Mouse (Mus musculus) lung, postnatal 0 days (tissue): ENCODE measurements around the gene Cadps2. TPM values are rescaled to one million over a fixed set of nuclear protein-coding genes. Genes with fewer than 3 reads are reported as not detected.

Experiments
- ATAC-seq: fragments of 200-750 bp; cut with Nextera tagmentation; 2 replicates; pipeline ENCODE4 v1.8.0; 2017; ENCODE audit warnings: moderate library complexity
- DNase-seq: peaks from one replicate; pipeline ENCODE4 v3.0.0-alpha.2; 2016; ENCODE audit warnings: low spot score
- H3K27ac ChIP-seq: fragments of 300-500 bp; sonication (generic); 2 replicates; pipeline ENCODE4 v1.5.1; 2014; ENCODE audit warnings: antibody characterized with exemption, mild to moderate bottlenecking, low read length, mixed read lengths
- H3K27me3 ChIP-seq: fragments of 300-500 bp; sonication (generic); replicated peaks from 2 replicates; pipeline ENCODE4 v1.6.1; 2014; ENCODE audit warnings: low read length, mixed read lengths; ENCODE audit not compliant: insufficient read depth
- H3K36me3 ChIP-seq: fragments of 300-500 bp; sonication (generic); 2 replicates; pipeline ENCODE4 v1.6.1; 2014; ENCODE audit warnings: low read length, mixed read lengths; ENCODE audit not compliant: insufficient read depth
- H3K4me1 ChIP-seq: fragments of 300-500 bp; sonication (generic); 2 replicates; pipeline ENCODE4 v1.6.1; 2014; ENCODE audit warnings: antibody characterized with exemption, low read depth, low read length, mixed read lengths; ENCODE audit not compliant: insufficient read depth
- H3K4me2 ChIP-seq: fragments of 300-500 bp; sonication (generic); replicated peaks from 2 replicates; pipeline ENCODE4 v1.6.1; 2014; ENCODE audit warnings: low read depth, mild to moderate bottlenecking, low read length, moderate library complexity, mixed read lengths
- H3K4me3 ChIP-seq: fragments of 300-500 bp; sonication (generic); 2 replicates; pipeline ENCODE4 v1.5.1; 2014; ENCODE audit warnings: low read depth, low read length
- H3K9ac ChIP-seq: fragments of 300-500 bp; sonication (generic); replicated peaks from 2 replicates; pipeline ENCODE4 v1.6.1; 2014; ENCODE audit warnings: low read depth, mild to moderate bottlenecking
- H3K9me3 ChIP-seq: fragments of 300-500 bp; sonication (generic); 2 replicates; pipeline ENCODE4 v1.6.1; 2016; ENCODE audit warnings: low read length, mixed read lengths
- CTCF ChIP-seq: IDR thresholded peaks from 2 replicates; pipeline ENCODE4 v1.5.1; 2016; ENCODE audit warnings: antibody characterized with exemption, mild to moderate bottlenecking
- EP300 ChIP-seq: IDR thresholded peaks from 2 replicates; pipeline ENCODE4 v1.6.1; 2016; ENCODE audit warnings: antibody characterized with exemption, mild to moderate bottlenecking, control low read depth
- WGBS: fragments of 180-500 bp; shearing (Covaris S2); extraction: QIAGEN DNeasy Blood & Tissue Kit; methylation state at CpG from one replicate; pipeline ENCODE4 v1.1.7; 2014; 5-methylcytosine and 5-hydroxymethylcytosine counted together
- polyA plus RNA-seq: library from polyadenylated mRNA; unstranded; fragments of >200 nt; fragmentation: Nextera tagmentation; extraction: Ambion mirVana; gene quantifications from 2 replicates; pipeline ENCODE4 v1.2.1, GENCODE M21; 2015

Gene Cadps2
- polyA plus RNA-seq, 1 experiment from 2014 or later, result 8.0 TPM

GRCm38 (mm10) chr6:23252196-23253135, 586.8 kb downstream of the Cadps2 start:
- Histone ChIP-seq H3K9me3 (no peaks in the 10 kb centered on the region), H3K9ac (no peak overlapping the region), H3K4me2 (no peak overlapping the region), H3K36me3 (no peaks in the 10 kb centered on the region), H3K27me3 (peaks cover 82% of the 10 kb centered on the region), H3K4me1 (peaks cover 4% of the 10 kb centered on the region; the same call in 1 of the 2 replicates), H3K4me3 (no peak overlapping the region), H3K27ac (no peak overlapping the region)
- 4% methylated on average over 20 of the region's 20 CpGs for WGBS
- no peak for ATAC-seq
- DNase-seq, result peak; percentile 13
- TF ChIP-seq CTCF (no peak), EP300 (no peak)

GRCm38 (mm10) chr6:23251431-23251830, 587.8 kb downstream of the Cadps2 start:
- no peaks in the 10 kb centered on the region for H3K36me3 ChIP-seq
- peaks cover 4% of the 10 kb centered on the region; the same call in 1 of the 2 replicates for H3K4me1 ChIP-seq
- H3K9me3 ChIP-seq, result no peaks in the 10 kb centered on the region
- H3K9ac ChIP-seq, result no peak overlapping the region
- no peak for TF ChIP-seq EP300
- no peak for TF ChIP-seq CTCF
- no peak overlapping the region for H3K4me2 ChIP-seq
- peaks cover 80% of the 10 kb centered on the region for H3K27me3 ChIP-seq
- WGBS, result 3% methylated on average over 3 of the region's 3 CpGs
- DNase-seq, result no peak
- no peak overlapping the region for H3K27ac ChIP-seq
- no peak overlapping the region for H3K4me3 ChIP-seq
- ATAC-seq, result no peak

GRCm38 (mm10) chr6:23250288-23250955, 588.8 kb downstream of the Cadps2 start:
- no peak overlapping the region for H3K27ac ChIP-seq
- no peak for ATAC-seq
- no peaks in the 10 kb centered on the region for H3K36me3 ChIP-seq
- H3K9ac ChIP-seq, result no peak overlapping the region
- no peak overlapping the region for H3K4me2 ChIP-seq
- 2% methylated on average over 22 of the region's 22 CpGs for WGBS
- peaks cover 4% of the 10 kb centered on the region; the same call in 1 of the 2 replicates for H3K4me1 ChIP-seq
- no peak for DNase-seq
- H3K9me3 ChIP-seq, result no peaks in the 10 kb centered on the region
- H3K4me3 ChIP-seq, result no peak overlapping the region
- H3K27me3 ChIP-seq, result peaks cover 76% of the 10 kb centered on the region
- TF ChIP-seq CTCF (no peak), EP300 (no peak)

- Histone ChIP-seq H3K27me3 (peaks cover 73% of the 10 kb centered on the region), H3K9me3 (no peaks in the 10 kb centered on the region), H3K4me2 (peak overlapping the region; percentile 47), H3K27ac (no peak overlapping the region), H3K4me1 (peaks cover 4% of the 10 kb centered on the region; the same call in 1 of the 2 replicates), H3K36me3 (no peaks in the 10 kb centered on the region), H3K4me3 (peak overlapping the region; percentile 27; the same call in 1 of the 2 replicates), H3K9ac (no peak overlapping the region)
- peak; percentile 48 for DNase-seq
- ATAC-seq, result peak; percentile 40
- TF ChIP-seq EP300, result no peak
- TF ChIP-seq CTCF, result peak; percentile 47
- 2% methylated on average over 29 of the region's 29 CpGs for WGBS
Measured at GRCm38 (mm10) chr6:23249616-23250287, 589.5 kb downstream of the Cadps2 start.

- no peaks in the 10 kb centered on the region for H3K36me3 ChIP-seq
- H3K9ac ChIP-seq, result no peak overlapping the region
- no peaks in the 10 kb centered on the region for H3K9me3 ChIP-seq
- H3K4me1 ChIP-seq, result peaks cover 4% of the 10 kb centered on the region; the same call in 1 of the 2 replicates
- ATAC-seq, result no peak
- H3K4me3 ChIP-seq, result no peak overlapping the region
- TF ChIP-seq EP300 (no peak), CTCF (no peak)
- 5% methylated on average over 21 of the region's 24 CpGs for WGBS
- H3K4me2 ChIP-seq, result peak overlapping the region; percentile 47
- H3K27ac ChIP-seq, result no peak overlapping the region
- no peak for DNase-seq
- H3K27me3 ChIP-seq, result peaks cover 76% of the 10 kb centered on the region
Measured at GRCm38 (mm10) chr6:23249053-23249401, 590.2 kb downstream of the Cadps2 start.
